Mouse (Mus musculus) B cell, adult (primary cell): ENCODE results near the gene Adamtsl4. TPM values are rescaled to one million over a fixed set of nuclear protein-coding genes. Genes with fewer than 3 reads are reported as not detected.

ENCODE experiments used
- total RNA-seq: library from RNA; stranded (reverse); gene quantifications from 4 replicates; pipeline ENCODE4 v1.2.4, GENCODE M21; 2023; ENCODE audit not compliant: inconsistent age

Adamtsl4 gene
- 10.1 to 18.8 TPM (median 14.3 TPM) in 4 replicates for total RNA-seq

GRCm38 (mm10) chr3:95687524-95688421 lies at the start of gene Adamtsl4:
Gene Adamtsl4, minus strand, starts transcription at chr3:95687917.

GRCm38 (mm10) chr3:95658236-95658867 lies 29.4 kb downstream of the Adamtsl4 start, which contains the start of gene Mcl1:
Gene Mcl1, plus strand, starts transcription at chr3:95658788.

Other genes with a start within 250 kb of the Adamtsl4 start
- 1.4 to 2.4 TPM (median 2.0 TPM) in 4 replicates for gene Ctsk, start 188.7 kb downstream of the Adamtsl4 start, total RNA-seq
- gene Ctss, start 161.1 kb downstream of the Adamtsl4 start, total RNA-seq, result 450 to 511 TPM (median 488 TPM) in 4 replicates
- not detected in 4 replicates for gene Hormad1, start 128.2 kb downstream of the Adamtsl4 start, total RNA-seq
- 25.8 to 31.8 TPM (median 27.8 TPM) in 4 replicates for gene Golph3l, start 99.0 kb downstream of the Adamtsl4 start, total RNA-seq
- 116 to 120 TPM (median 118 TPM) in 4 replicates for gene Ensa, start 62.9 kb downstream of the Adamtsl4 start, total RNA-seq
- 360 to 419 TPM (median 383 TPM) in 4 replicates for gene Mcl1, start 29.1 kb downstream of the Adamtsl4 start, total RNA-seq
- 8.9 to 11.2 TPM (median 9.7 TPM) in 4 replicates for gene Ecm1, start 51.7 kb upstream of the Adamtsl4 start, total RNA-seq
- 84.3 to 86.3 TPM (median 84.9 TPM) in 4 replicates for gene Tars2, start 72.3 kb upstream of the Adamtsl4 start, total RNA-seq
- 93.2 to 115 TPM (median 103 TPM) in 4 replicates for gene Rprd2, start 130.9 kb upstream of the Adamtsl4 start, total RNA-seq
- gene Prpf3, start 168.0 kb upstream of the Adamtsl4 start, total RNA-seq, result 89.6 to 102 TPM (median 98.9 TPM) in 4 replicates
- gene Mrps21, start 183.6 kb upstream of the Adamtsl4 start, total RNA-seq, result 103 to 115 TPM (median 109 TPM) in 4 replicates
- gene Ciart, start 194.3 kb upstream of the Adamtsl4 start, total RNA-seq, result 219 to 247 TPM (median 225 TPM) in 4 replicates
- 51.8 to 76.7 TPM (median 72.8 TPM) in 4 replicates for gene BC028528, start 204.1 kb upstream of the Adamtsl4 start, total RNA-seq
- 44.8 to 57.9 TPM (median 54.3 TPM) in 4 replicates for gene Aph1a, start 206.1 kb upstream of the Adamtsl4 start, total RNA-seq
- not detected in 4 replicates for gene Car14, start 216.8 kb upstream of the Adamtsl4 start, total RNA-seq
- gene Anp32e, start 241.3 kb upstream of the Adamtsl4 start, total RNA-seq, result 103 to 121 TPM (median 117 TPM) in 4 replicates